Mouse (Mus musculus): Measurements from ENCODE around the gene Plxnc1. TPM values are rescaled to one million over a fixed set of nuclear protein-coding genes. Genes with fewer than 3 reads are reported as not detected.

Plxnc1 gene
- polyA plus RNA-seq, 2 experiments = 2.0 to 2.1 TPM

DNA sequence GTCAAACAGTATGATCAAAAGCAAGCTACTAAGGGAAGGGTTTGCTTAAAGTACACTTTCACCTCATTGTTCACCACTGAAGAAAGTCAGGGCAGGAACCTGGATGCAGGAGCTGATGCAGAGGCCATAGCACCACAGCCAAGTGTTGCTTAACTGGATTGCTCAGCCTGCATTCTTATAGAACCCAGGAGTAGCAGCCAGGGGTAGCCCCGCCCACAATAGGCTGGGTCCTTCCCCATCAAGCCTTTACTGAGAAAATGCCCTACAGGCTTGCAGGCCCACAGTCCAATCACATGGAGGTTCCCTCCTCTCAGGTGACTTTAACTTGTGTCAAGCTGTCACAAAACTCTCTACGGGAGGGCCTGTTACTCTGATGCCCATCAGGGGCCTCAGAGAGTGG, 4.6 kb downstream of the Plxnc1 start:
- Histone ChIP-seq H3K27me3 (ENCODE audit: control insufficient read depth, insufficient read depth, low read length) (peaks cover 31% of the 10 kb centered on the region), H3K4me1 (replicated peaks; ENCODE audit: control insufficient read depth in 2 of 2, insufficient read depth in 2 of 2, low read length in 1 of 2) (peaks cover 20 to 39% of the 10 kb centered on the region in 2 experiments), H3K4me2 (ENCODE audit: low read depth) (no peak overlapping the region), H3K9ac (replicated peaks) (no peak overlapping the region), H3K4me3 (ENCODE audit: insufficient read depth in 1 of 2, low read depth in 2 of 2, low read length in 2 of 2) (no peak overlapping the region), H3K27ac (no peak overlapping the region), H3K36me3 (replicated peaks; ENCODE audit: control insufficient read depth, insufficient read depth, low read depth) (no peaks in the 10 kb centered on the region), H3K9me3 (ENCODE audit: control insufficient read depth, low read length) (no peaks in the 10 kb centered on the region)
- DNase-seq (ENCODE audit: low read depth in 3 of 3, low spot score in 3 of 3) = no peak
- WGBS (ENCODE audit: insufficient replicate concordance) = 21% methylated on average over 2 of the region's 2 CpGs
- TF ChIP-seq EP300 (IDR thresholded peaks at IDR 0.05; ENCODE audit: low read depth) = no peak
- no peak for TF ChIP-seq CTCF (IDR thresholded peaks at IDR 0.05; ENCODE audit: low read depth)
- no peak for ATAC-seq (ENCODE audit: insufficient read depth)

DNA sequence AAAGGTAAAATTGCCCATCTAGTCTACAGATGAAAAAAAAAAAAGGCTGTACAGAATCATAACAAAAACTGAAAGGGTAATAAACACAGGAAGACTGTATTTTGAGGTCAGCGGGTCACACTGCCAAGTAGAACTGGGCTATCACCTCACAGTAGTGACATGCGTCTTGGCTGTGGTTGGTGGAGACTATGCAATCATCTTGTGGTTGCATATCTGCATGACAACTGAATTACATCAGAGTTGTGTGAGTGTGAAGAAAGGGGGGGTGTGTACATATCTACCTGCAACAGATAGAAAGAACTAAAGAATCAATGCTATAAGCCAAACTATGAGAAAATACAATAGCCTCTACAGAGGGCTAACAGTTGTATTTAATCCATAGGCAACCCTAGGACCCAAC, 5.7 kb downstream of the Plxnc1 start:
- ATAC-seq (ENCODE audit: insufficient read depth) (peak; percentile 24; the same call in 1 of the 2 replicates), DNase-seq (ENCODE audit: low read depth in 3 of 3, low spot score in 3 of 3) (no peak)
- WGBS (ENCODE audit: insufficient replicate concordance) = 22% methylated on average over 2 of the region's 2 CpGs
- H3K9me3 ChIP-seq (ENCODE audit: control insufficient read depth, low read length) = no peaks in the 10 kb centered on the region
- H3K4me2 ChIP-seq (ENCODE audit: low read depth) = no peak overlapping the region
- H3K27me3 ChIP-seq (ENCODE audit: control insufficient read depth, insufficient read depth, low read length) = peaks cover 19% of the 10 kb centered on the region
- no peak for TF ChIP-seq EP300 (IDR thresholded peaks at IDR 0.05; ENCODE audit: low read depth)
- TF ChIP-seq CTCF (IDR thresholded peaks at IDR 0.05; ENCODE audit: low read depth) = no peak
- no peak overlapping the region for H3K9ac ChIP-seq (replicated peaks)
- peaks cover 23 to 47% of the 10 kb centered on the region in 2 experiments for H3K4me1 ChIP-seq (replicated peaks; ENCODE audit: control insufficient read depth in 2 of 2, insufficient read depth in 2 of 2, low read length in 1 of 2)
- H3K4me3 ChIP-seq (ENCODE audit: insufficient read depth in 1 of 2, low read depth in 2 of 2, low read length in 2 of 2) = no peak overlapping the region
- no peak overlapping the region for H3K27ac ChIP-seq
- no peaks in the 10 kb centered on the region for H3K36me3 ChIP-seq (replicated peaks; ENCODE audit: control insufficient read depth, insufficient read depth, low read depth)

DNA sequence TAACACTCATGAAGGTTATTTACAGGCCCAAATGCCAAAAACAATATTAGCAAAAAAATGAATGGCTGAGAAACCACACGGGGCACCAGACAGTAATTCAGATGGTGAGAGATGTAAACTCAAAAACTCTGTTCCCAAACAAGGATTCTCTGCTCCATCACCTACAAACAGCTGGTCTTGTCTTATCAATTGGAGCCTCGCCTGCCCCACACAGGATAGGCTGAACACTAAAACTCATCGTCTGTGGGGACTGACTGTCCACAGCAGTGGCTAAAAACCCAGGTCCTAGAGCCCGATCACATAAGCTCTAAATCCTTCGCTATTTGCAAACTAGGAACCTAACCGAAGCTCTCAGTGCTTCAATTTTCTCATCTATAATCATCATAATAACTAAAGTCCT, 6.3 kb downstream of the Plxnc1 start:
- Histone ChIP-seq H3K4me1 (replicated peaks; ENCODE audit: control insufficient read depth in 2 of 2, insufficient read depth in 2 of 2, low read length in 1 of 2) (peaks cover 28 to 50% of the 10 kb centered on the region in 2 experiments), H3K4me3 (ENCODE audit: insufficient read depth in 1 of 2, low read depth in 2 of 2, low read length in 2 of 2) (no peak overlapping the region), H3K9me3 (ENCODE audit: control insufficient read depth, low read length) (no peaks in the 10 kb centered on the region), H3K27ac (no peak overlapping the region), H3K36me3 (replicated peaks; ENCODE audit: control insufficient read depth, insufficient read depth, low read depth) (no peaks in the 10 kb centered on the region), H3K4me2 (ENCODE audit: low read depth) (no peak overlapping the region), H3K9ac (replicated peaks) (no peak overlapping the region), H3K27me3 (ENCODE audit: control insufficient read depth, insufficient read depth, low read length) (peaks cover 13% of the 10 kb centered on the region)
- ATAC-seq (ENCODE audit: insufficient read depth) = peak; percentile 61; the same call in 1 of the 2 replicates
- TF ChIP-seq EP300 (IDR thresholded peaks at IDR 0.05; ENCODE audit: low read depth) (0 out of 2 replicates have a peak, but pooled peaks have one; percentile 10), CTCF (IDR thresholded peaks at IDR 0.05; ENCODE audit: low read depth) (peak; percentile 20; the same call in 1 of the 2 replicates)
- DNase-seq (ENCODE audit: low read depth in 3 of 3, low spot score in 3 of 3) = no peak
- WGBS (ENCODE audit: insufficient replicate concordance) = 47% methylated on average over 6 of the region's 6 CpGs

DNA sequence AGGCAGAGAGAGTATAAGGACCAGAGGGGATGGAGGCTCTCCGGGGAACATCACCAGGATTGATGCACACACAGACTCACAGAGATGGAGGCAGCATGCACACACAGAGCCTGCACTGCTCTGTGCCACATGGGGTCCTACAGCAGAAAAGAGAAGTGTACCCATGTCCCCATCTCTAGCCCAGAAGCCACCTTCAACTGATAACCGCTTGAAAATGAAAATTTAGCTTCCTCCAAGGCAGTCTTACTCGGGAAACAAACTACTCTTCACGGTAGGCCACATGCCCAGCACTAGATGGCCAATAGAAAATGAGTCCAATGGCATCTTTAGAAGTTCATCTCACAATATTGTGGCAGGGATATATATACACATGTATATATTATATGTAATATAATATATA, 9.4 kb downstream of the Plxnc1 start:
- no peaks in the 10 kb centered on the region for H3K27me3 ChIP-seq (ENCODE audit: control insufficient read depth, insufficient read depth, low read length)
- H3K9me3 ChIP-seq (ENCODE audit: control insufficient read depth, low read length) = no peaks in the 10 kb centered on the region
- no peak for TF ChIP-seq CTCF (IDR thresholded peaks at IDR 0.05; ENCODE audit: low read depth)
- TF ChIP-seq EP300 (IDR thresholded peaks at IDR 0.05; ENCODE audit: low read depth) = no peak
- peaks cover 53 to 66% of the 10 kb centered on the region in 2 experiments for H3K4me1 ChIP-seq (replicated peaks; ENCODE audit: control insufficient read depth in 2 of 2, insufficient read depth in 2 of 2, low read length in 1 of 2)
- H3K4me2 ChIP-seq (ENCODE audit: low read depth) = no peak overlapping the region
- H3K4me3 ChIP-seq (ENCODE audit: insufficient read depth in 1 of 2, low read depth in 2 of 2, low read length in 2 of 2) = no peak overlapping the region
- H3K36me3 ChIP-seq (replicated peaks; ENCODE audit: control insufficient read depth, insufficient read depth, low read depth) = no peaks in the 10 kb centered on the region
- ATAC-seq (ENCODE audit: insufficient read depth) = no peak
- no peak for DNase-seq (ENCODE audit: low read depth in 3 of 3, low spot score in 3 of 3)
- no peak overlapping the region for H3K27ac ChIP-seq
- 30% methylated on average over 4 of the region's 4 CpGs for WGBS (ENCODE audit: insufficient replicate concordance)
- H3K9ac ChIP-seq (replicated peaks) = no peak overlapping the region

DNA sequence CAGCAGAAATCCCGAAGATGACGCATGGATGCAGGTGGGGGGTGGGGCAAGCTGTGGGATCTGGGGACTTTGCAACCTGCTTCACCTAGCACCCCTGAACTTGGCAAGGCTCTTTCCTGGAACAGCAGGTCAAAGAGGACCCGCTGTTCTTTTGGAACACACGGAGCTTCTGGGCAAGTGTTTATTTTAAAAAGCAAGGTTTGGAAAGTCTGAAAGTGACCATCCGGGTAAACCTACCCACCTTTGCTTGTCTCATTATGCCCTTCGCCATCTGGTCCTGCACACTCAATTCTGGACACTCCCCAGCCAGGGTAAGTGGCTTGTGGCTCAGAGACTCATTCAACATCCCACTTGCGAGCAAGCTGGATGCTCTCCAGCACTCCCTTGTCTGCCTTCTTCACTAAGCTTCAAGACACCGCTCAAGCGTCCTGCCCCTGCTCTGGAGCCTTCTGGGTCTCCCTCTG, 10.5 kb downstream of the Plxnc1 start:
- no peaks in the 10 kb centered on the region for H3K36me3 ChIP-seq (replicated peaks; ENCODE audit: control insufficient read depth, insufficient read depth, low read depth)
- no peak overlapping the region for H3K9ac ChIP-seq (replicated peaks)
- WGBS (ENCODE audit: insufficient replicate concordance) = 82% methylated on average over 9 of the region's 9 CpGs
- no peak overlapping the region for H3K4me2 ChIP-seq (ENCODE audit: low read depth)
- H3K4me1 ChIP-seq (replicated peaks; ENCODE audit: control insufficient read depth in 2 of 2, insufficient read depth in 2 of 2, low read length in 1 of 2) = peaks cover 58 to 68% of the 10 kb centered on the region in 2 experiments
- ATAC-seq (ENCODE audit: insufficient read depth) = no peak
- H3K27ac ChIP-seq = 0 out of 2 replicates have a peak overlapping the region, but pooled peaks have one; percentile 96
- TF ChIP-seq CTCF (IDR thresholded peaks at IDR 0.05; ENCODE audit: low read depth) (no peak), EP300 (IDR thresholded peaks at IDR 0.05; ENCODE audit: low read depth) (no peak)
- no peaks in the 10 kb centered on the region for H3K27me3 ChIP-seq (ENCODE audit: control insufficient read depth, insufficient read depth, low read length)
- no peaks in the 10 kb centered on the region for H3K9me3 ChIP-seq (ENCODE audit: control insufficient read depth, low read length)
- H3K4me3 ChIP-seq (ENCODE audit: insufficient read depth in 1 of 2, low read depth in 2 of 2, low read length in 2 of 2) = no peak overlapping the region
- DNase-seq (ENCODE audit: low read depth in 3 of 3, low spot score in 3 of 3) = no peak

All from liver, embryonic 14.5 days (tissue).